Mouse (Mus musculus): Measurements from ENCODE around the gene Irf2bp2. TPM values are rescaled to one million over a fixed set of nuclear protein-coding genes. Genes with fewer than 3 reads are reported as not detected.

Gene Irf2bp2
- polyA plus RNA-seq, 2 experiments from 2014 or later = 17.8 to 22.2 TPM

GRCm38 (mm10) chr8:126565954-126566445 lies 27.8 kb downstream of the Irf2bp2 start:
- no peak for ATAC-seq

GRCm38 (mm10) chr8:126565231-126565781 lies 28.5 kb downstream of the Irf2bp2 start:
- ATAC-seq = no peak

GRCm38 (mm10) chr8:126564551-126565154 lies 29.1 kb downstream of the Irf2bp2 start:
- ATAC-seq = no peak

GRCm38 (mm10) chr8:126561316-126561841 lies 32.4 kb downstream of the Irf2bp2 start:
- no peak for ATAC-seq

- ATAC-seq = no peak
Observed at GRCm38 (mm10) chr8:126558400-126558953, 35.3 kb downstream of the Irf2bp2 start.

GRCm38 (mm10) chr8:126557403-126557802 lies 36.4 kb downstream of the Irf2bp2 start:
- ATAC-seq = no peak

- ATAC-seq = no peak
Observed at GRCm38 (mm10) chr8:126556691-126557090, 37.1 kb downstream of the Irf2bp2 start.

- ATAC-seq = no peak
Observed at GRCm38 (mm10) chr8:126554741-126555140, 39.0 kb downstream of the Irf2bp2 start.

GRCm38 (mm10) chr8:126551871-126552270 lies 41.9 kb downstream of the Irf2bp2 start:
- no peak for ATAC-seq

GRCm38 (mm10) chr8:126550944-126551357 lies 42.8 kb downstream of the Irf2bp2 start:
- no peak for ATAC-seq

GRCm38 (mm10) chr8:126547841-126548240 lies 45.9 kb downstream of the Irf2bp2 start:
- ATAC-seq = no peak

GRCm38 (mm10) chr8:126547361-126547760 lies 46.4 kb downstream of the Irf2bp2 start:
- no peak for ATAC-seq

GRCm38 (mm10) chr8:126546480-126546879 lies 47.3 kb downstream of the Irf2bp2 start:
- no peak for ATAC-seq

GRCm38 (mm10) chr8:126543407-126543806 lies 50.4 kb downstream of the Irf2bp2 start:
- no peak for ATAC-seq

- ATAC-seq = no peak
Observed at GRCm38 (mm10) chr8:126542757-126543156, 51.0 kb downstream of the Irf2bp2 start.

GRCm38 (mm10) chr8:126542090-126542689 lies 51.6 kb downstream of the Irf2bp2 start:
- no peak for ATAC-seq

GRCm38 (mm10) chr8:126540298-126540697 lies 53.5 kb downstream of the Irf2bp2 start:
- no peak for ATAC-seq

GRCm38 (mm10) chr8:126539355-126540093 lies 54.3 kb downstream of the Irf2bp2 start:
- no peak for ATAC-seq

- ATAC-seq = no peak
Observed at GRCm38 (mm10) chr8:126538648-126539354, 55.0 kb downstream of the Irf2bp2 start.
